Mouse (Mus musculus): ENCODE results near the gene Zfp980. TPM values are rescaled to one million over a fixed set of nuclear protein-coding genes. Genes with fewer than 3 reads are reported as not detected.
"Not testable (repeated sequence)": the region's sequence is repeated elsewhere in the genome, so short reads cannot be mapped to it uniquely, and the experiment has no call there.

Zfp980 gene
- polyA plus RNA-seq, 1 experiment from 2014 or later = not detected

DNA sequence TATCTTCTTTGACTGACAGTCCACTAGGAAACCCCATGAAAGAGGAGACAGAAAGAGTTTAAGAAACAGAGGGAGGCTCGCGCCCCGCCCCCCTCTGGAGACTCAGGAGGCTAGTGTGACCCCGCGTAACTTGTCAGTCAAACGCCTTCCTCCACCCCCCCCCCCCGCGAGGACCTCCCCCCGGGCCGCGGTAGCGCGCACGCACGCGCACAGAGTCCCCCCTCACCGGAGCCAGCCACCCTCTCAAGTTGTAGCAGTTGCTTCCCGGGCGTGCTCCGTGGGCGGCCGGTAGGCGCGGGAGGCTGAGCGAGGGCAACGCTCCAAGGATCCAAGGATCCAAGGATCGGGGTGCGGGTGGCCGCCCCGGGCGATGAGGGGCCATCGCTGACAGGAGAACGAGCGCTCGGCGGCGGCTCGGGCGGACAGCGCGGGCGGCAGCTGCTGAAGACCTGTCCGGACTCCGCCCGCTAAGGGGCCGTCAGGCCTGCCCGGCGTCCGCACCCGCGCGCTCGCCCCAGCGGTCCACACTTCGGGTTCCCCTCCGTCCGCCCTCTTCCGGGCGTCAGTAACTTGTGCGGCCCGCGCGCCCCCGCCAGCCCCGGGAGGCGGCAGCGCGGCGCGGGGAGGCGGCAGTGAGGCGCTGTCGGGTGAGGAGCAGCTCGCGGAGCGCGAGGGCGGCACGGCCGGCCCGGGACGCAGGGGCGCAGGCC lies 74.6 kb downstream of the Zfp980 start:
- not testable (repeated sequence) for H3K27me3 ChIP-seq (ENCODE audit: control insufficient read depth, insufficient read depth, low read length); H3K4me1 ChIP-seq (ENCODE audit: control insufficient read depth, insufficient read depth, low read length); H3K9me3 ChIP-seq (replicated peaks; ENCODE audit: control insufficient read depth, low read length); H3K36me3 ChIP-seq (ENCODE audit: control insufficient read depth, insufficient read depth, low read length); H3K27ac ChIP-seq (ENCODE audit: low read depth, low read length); H3K9ac ChIP-seq (ENCODE audit: low read depth, low read length)
- peak; percentile 94 for ATAC-seq (replicated peaks; ENCODE audit: insufficient number of reproducible peaks, low FRiP score, low TSS enrichment)
- 1% methylated on average over 38 of the region's 83 CpGs for WGBS (ENCODE audit: insufficient replicate concordance)
- peak overlapping the region; percentile 41 for H3K4me3 ChIP-seq (ENCODE audit: low read depth, low read length)
- peak overlapping the region; percentile 64 for H3K4me2 ChIP-seq

DNA sequence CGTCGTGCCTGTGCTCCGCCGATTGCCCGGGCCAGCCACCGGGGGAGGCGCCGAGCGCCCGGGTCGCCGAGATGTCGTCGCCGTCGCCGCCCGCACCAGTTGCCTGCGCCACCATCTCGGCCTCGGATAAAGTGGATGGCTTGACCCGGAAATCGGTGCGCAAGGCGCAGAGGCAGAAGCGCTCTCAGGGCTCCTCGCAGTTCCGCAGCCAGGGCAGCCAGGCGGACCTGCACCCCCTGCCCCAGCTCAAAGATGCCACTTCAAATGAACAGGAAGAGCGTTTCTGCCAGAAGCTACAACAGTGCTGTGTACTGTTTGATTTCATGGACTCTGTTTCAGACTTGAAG lies 75.1 kb downstream of the Zfp980 start:
- H3K27me3 ChIP-seq (ENCODE audit: control insufficient read depth, insufficient read depth, low read length); ATAC-seq (replicated peaks; ENCODE audit: insufficient number of reproducible peaks, low FRiP score, low TSS enrichment); H3K9ac ChIP-seq (ENCODE audit: low read depth, low read length); H3K4me2 ChIP-seq; H3K4me3 ChIP-seq (ENCODE audit: low read depth, low read length); H3K27ac ChIP-seq (ENCODE audit: low read depth, low read length); H3K36me3 ChIP-seq (ENCODE audit: control insufficient read depth, insufficient read depth, low read length); H3K9me3 ChIP-seq (replicated peaks; ENCODE audit: control insufficient read depth, low read length); H3K4me1 ChIP-seq (ENCODE audit: control insufficient read depth, insufficient read depth, low read length): not testable (repeated sequence)
- WGBS (ENCODE audit: insufficient replicate concordance) = no CpG with 5 or more reads among the region's 30 CpGs

Other genes starting within 250 kb of the Zfp980 start
- 0.16 TPM in 1 of 2 replicates, not detected in the other for gene Zfp990, start 159.9 kb upstream of the Zfp980 start, polyA plus RNA-seq (2014; fragmentation: Nextera tagmentation; extraction: Ambion mirVana)
- 3.7 and 5.2 TPM in 2 replicates for gene Gm13212, start 85.5 kb upstream of the Zfp980 start, polyA plus RNA-seq (2014; fragmentation: Nextera tagmentation; extraction: Ambion mirVana)
- not detected in 2 replicates for gene Zfp986, start 198.1 kb downstream of the Zfp980 start, polyA plus RNA-seq (2014; fragmentation: Nextera tagmentation; extraction: Ambion mirVana)